Mouse (Mus musculus): ENCODE data around the gene Ppp4r1.

Gene Ppp4r1

GRCm38 (mm10) chr17:65802026-65802425 lies 19.7 kb downstream of the Ppp4r1 start:
- no peak for DNase-seq (ENCODE audit: low spot score in 2 of 2)

GRCm38 (mm10) chr17:65805966-65806365 lies 23.6 kb downstream of the Ppp4r1 start:
- DNase-seq (ENCODE audit: low spot score in 2 of 2) = no peak

GRCm38 (mm10) chr17:65806416-65806815 lies 24.0 kb downstream of the Ppp4r1 start:
- no peak for DNase-seq (ENCODE audit: low spot score in 2 of 2)

GRCm38 (mm10) chr17:65811032-65811431 lies 28.7 kb downstream of the Ppp4r1 start:
- DNase-seq (ENCODE audit: low spot score in 2 of 2) = no peak

- no peak for DNase-seq (ENCODE audit: low spot score in 2 of 2)
Measured at GRCm38 (mm10) chr17:65813763-65814162, 31.4 kb downstream of the Ppp4r1 start.

GRCm38 (mm10) chr17:65820197-65820596 lies 37.8 kb downstream of the Ppp4r1 start:
- no peak for DNase-seq (ENCODE audit: low spot score in 2 of 2)

- DNase-seq (ENCODE audit: low spot score in 2 of 2) = no peak
Measured at GRCm38 (mm10) chr17:65822423-65822822, 40.0 kb downstream of the Ppp4r1 start.

GRCm38 (mm10) chr17:65824246-65824645 lies 41.9 kb downstream of the Ppp4r1 start:
- no peak for DNase-seq (ENCODE audit: low spot score in 2 of 2)

- DNase-seq (ENCODE audit: low spot score in 2 of 2) = no peak
Measured at GRCm38 (mm10) chr17:65826257-65826656, 43.9 kb downstream of the Ppp4r1 start.

GRCm38 (mm10) chr17:65827119-65827840 lies 44.9 kb downstream of the Ppp4r1 start:
- DNase-seq (ENCODE audit: low spot score in 2 of 2) = no peak

- no peak for DNase-seq (ENCODE audit: low spot score in 2 of 2)
Measured at GRCm38 (mm10) chr17:65827904-65828303, 45.5 kb downstream of the Ppp4r1 start.

GRCm38 (mm10) chr17:65828951-65829350 lies 46.6 kb downstream of the Ppp4r1 start:
- DNase-seq (ENCODE audit: low spot score in 2 of 2) = no peak

GRCm38 (mm10) chr17:65830216-65830863 lies 48.0 kb downstream of the Ppp4r1 start:
- DNase-seq (ENCODE audit: low spot score in 2 of 2) = no peak

GRCm38 (mm10) chr17:65833891-65834290 lies 51.5 kb downstream of the Ppp4r1 start:
- DNase-seq (ENCODE audit: low spot score in 2 of 2) = no peak

- DNase-seq (ENCODE audit: low spot score in 2 of 2) = peak; percentile 51 to 58
Measured at GRCm38 (mm10) chr17:65836746-65837145, 54.4 kb downstream of the Ppp4r1 start.

- DNase-seq (ENCODE audit: low spot score in 2 of 2) = no peak
Measured at GRCm38 (mm10) chr17:65839541-65840256, 57.3 kb downstream of the Ppp4r1 start.

GRCm38 (mm10) chr17:65842669-65843381 lies 60.5 kb downstream of the Ppp4r1 start:
- DNase-seq (ENCODE audit: low spot score in 2 of 2) = no peak

- no peak for DNase-seq (ENCODE audit: low spot score in 2 of 2)
Measured at GRCm38 (mm10) chr17:65845423-65845822, 63.0 kb downstream of the Ppp4r1 start.

- peak; percentile 64 to 71 for DNase-seq (ENCODE audit: low spot score in 2 of 2)
Measured at GRCm38 (mm10) chr17:65847694-65848449, 65.5 kb downstream of the Ppp4r1 start.

GRCm38 (mm10) chr17:65850487-65850886 lies 68.1 kb downstream of the Ppp4r1 start:
- DNase-seq (ENCODE audit: low spot score in 2 of 2) = no peak

- no peak for DNase-seq (ENCODE audit: low spot score in 2 of 2)
Measured at GRCm38 (mm10) chr17:65851749-65852148, 69.4 kb downstream of the Ppp4r1 start.
